Mouse (Mus musculus): ENCODE results near the gene Dlg5.

GRCm38 (mm10) chr14:24166046-24166445, 79.7 kb downstream of the Dlg5 start:
- TF ChIP-seq EP300 (IDR thresholded peaks at IDR 0.05) (no peak), CTCF (IDR thresholded peaks at IDR 0.05) (no peak)
